Mouse (Mus musculus) layer of hippocampus, postnatal 10 days (tissue): Measurements from ENCODE around the gene Tnip2. TPM values are rescaled to one million over a fixed set of nuclear protein-coding genes. Genes with fewer than 3 reads are reported as not detected.

Source experiments
- DNase-seq, 2 experiments: peaks; one replicate each; pipeline ENCODE4 v3.0.0; 2021; ENCODE audit warnings: low spot score in 2 of 2
- total RNA-seq, 2 experiments: library from RNA; stranded (reverse); gene quantifications; 2 replicates each; pipeline ENCODE4 v1.2.3; 2021

Tnip2 gene
- total RNA-seq, 2 experiments from 2014 or later = 14.0 to 17.3 TPM

- no peak for DNase-seq
These were observed 47.7 kb downstream of the Tnip2 start for GRCm38 (mm10) chr5:34466079-34466478.

DNA sequence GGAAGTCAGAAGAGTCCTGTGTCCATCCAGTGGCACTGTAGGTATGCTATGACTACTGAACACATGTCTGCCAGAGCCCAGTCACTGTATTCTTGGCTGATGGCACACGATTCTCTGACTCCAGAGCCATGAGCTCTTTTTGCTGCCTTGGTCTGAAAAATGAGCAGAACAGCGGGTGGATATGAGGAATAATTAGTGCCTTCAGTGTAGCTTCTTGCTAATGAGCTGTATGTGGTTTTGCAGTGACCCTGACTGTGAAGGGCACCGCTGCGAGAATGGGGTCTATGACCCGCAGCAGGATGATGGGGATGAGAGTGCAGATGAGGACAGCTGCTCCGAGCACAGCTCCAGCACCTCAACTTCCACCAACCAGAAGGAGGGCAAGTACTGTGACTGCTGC lies 52.0 kb downstream of the Tnip2 start:
- no peak for DNase-seq

DNA sequence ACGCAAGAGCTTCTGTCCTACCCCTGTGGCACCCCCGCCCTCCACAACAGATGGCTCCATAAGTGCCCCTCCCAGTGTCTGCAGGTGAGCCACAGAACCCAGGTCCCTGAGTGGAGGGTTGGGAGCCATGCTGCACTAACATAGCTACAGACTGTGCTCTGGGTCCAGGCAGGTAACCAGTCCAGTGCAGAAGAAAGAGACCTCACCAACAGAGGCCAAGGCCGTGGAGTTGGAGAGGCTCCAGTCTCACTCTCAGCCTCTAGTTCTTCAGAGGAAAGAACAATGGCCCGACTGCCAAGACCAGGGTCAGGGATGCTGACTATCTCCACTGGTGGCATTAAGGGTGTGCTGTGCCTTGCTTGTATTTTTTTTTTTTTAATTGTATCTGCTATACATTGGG lies 52.5 kb downstream of the Tnip2 start:
- no peak for DNase-seq

GRCm38 (mm10) chr5:34458994-34459393 lies 54.8 kb downstream of the Tnip2 start:
- DNase-seq = peak in 1 of 2 experiments; percentile 18

GRCm38 (mm10) chr5:34446207-34446606 lies 67.6 kb downstream of the Tnip2 start:
- no peak for DNase-seq

Other genes with a start within 250 kb of the Tnip2 start
- gene Zfyve28, start 225.5 kb downstream of the Tnip2 start, total RNA-seq = 10 to 100 TPM; 23.2 to 24.5 TPM
- under 1 TPM; 0.23 to 0.40 TPM for gene Cfap99, start 225.4 kb downstream of the Tnip2 start, total RNA-seq
- gene Rnf4, start 177.7 kb downstream of the Tnip2 start, total RNA-seq = 10 to 100 TPM; 85.3 to 98.4 TPM
- 10 to 100 TPM; 43.4 to 44.8 TPM for gene Fam193a, start 144.1 kb downstream of the Tnip2 start, total RNA-seq
- 10 to 100 TPM in 1 of 2 experiments, 1 to 10 TPM in 1; 9.8 to 11.4 TPM for gene Sh3bp2, start 11.8 kb upstream of the Tnip2 start, total RNA-seq
- gene Add1, start 59.7 kb upstream of the Tnip2 start, total RNA-seq = 100 to 1,000 TPM; 348 to 373 TPM
- 10 to 100 TPM; 46.0 to 49.5 TPM for gene Mfsd10, start 123.2 kb upstream of the Tnip2 start, total RNA-seq
- gene Nop14, start 146.2 kb upstream of the Tnip2 start, total RNA-seq = 10 to 100 TPM; 18.9 to 20.5 TPM
- 1 to 10 TPM; 5.2 to 8.6 TPM for gene Grk4, start 146.4 kb upstream of the Tnip2 start, total RNA-seq
- gene Htt, start 247.7 kb upstream of the Tnip2 start, total RNA-seq = 10 to 100 TPM; 63.5 to 69.8 TPM